Comparison of ENCODE assay signal across 18 mouse cellular contexts in the genomic region with DNA sequence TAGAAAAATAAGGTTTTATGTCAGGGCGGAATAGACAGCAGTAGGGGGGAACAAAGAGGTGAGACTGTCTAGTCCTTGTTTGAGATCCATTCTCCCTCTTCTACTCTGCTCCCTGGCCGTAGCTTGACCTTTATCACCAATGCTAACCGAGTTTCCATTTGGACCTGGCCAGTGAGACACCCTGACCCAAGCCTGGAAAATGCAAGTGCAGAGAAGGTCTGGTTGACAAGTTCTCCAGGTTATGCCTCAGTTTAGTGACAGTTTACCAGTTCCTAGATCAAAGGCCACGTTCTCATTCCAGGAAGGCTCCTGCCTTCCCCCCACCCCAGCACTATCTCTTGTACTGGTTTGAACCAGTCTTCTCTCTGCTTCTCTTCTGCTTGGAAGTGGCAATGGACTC.
"Had no signal": no experiment of that assay in that cellular context is flagged by ENCODE, and none has a peak within 500 bp of the region (broad histone marks: within the 10 kb centered on the region; RNA-seq: fewer than 3 reads in every experiment).

No protein-coding gene starts in this region.

- H3K4me2 ChIP-seq: intestine, embryonic 15.5 days; kidney, embryonic 15.5 days; liver, embryonic 13.5 days; lung, embryonic 14.5 days; midbrain, embryonic 12.5 days; midbrain, embryonic 15.5 days; neural tube, embryonic 12.5 days; neural tube, embryonic 15.5 days had no signal

- H3K27me3 ChIP-seq: intestine, embryonic 15.5 days; kidney, embryonic 15.5 days; liver, embryonic 13.5 days; midbrain, embryonic 12.5 days; midbrain, embryonic 15.5 days; neural tube, embryonic 12.5 days; neural tube, embryonic 15.5 days had no signal

- DNase-seq: kidney, postnatal 14 days; layer of hippocampus, postnatal 36 days; liver, embryonic 13.5 days; lung, embryonic 14.5 days; right cerebral cortex, adult 18-20 months; right cerebral cortex, postnatal 14 days; right cerebral cortex, postnatal 4 days; thymus, adult 2 months; thymus, postnatal 14 days; thymus, postnatal 4 days had no signal

- ATAC-seq: intestine, embryonic 15.5 days; midbrain, embryonic 15.5 days had no signal

- H3K4me3 ChIP-seq: intestine, embryonic 15.5 days; kidney, embryonic 15.5 days; left cerebral cortex, adult 2 months; liver, embryonic 13.5 days; midbrain, embryonic 12.5 days; midbrain, embryonic 15.5 days; neural tube, embryonic 12.5 days; neural tube, embryonic 15.5 days had no signal

- H3K9ac ChIP-seq: intestine, embryonic 15.5 days; kidney, embryonic 15.5 days; liver, embryonic 13.5 days; lung, embryonic 14.5 days; midbrain, embryonic 12.5 days; midbrain, embryonic 15.5 days; neural tube, embryonic 12.5 days; neural tube, embryonic 15.5 days had no signal

- H3K9me3 ChIP-seq: intestine, embryonic 15.5 days; kidney, embryonic 15.5 days; liver, embryonic 13.5 days; midbrain, embryonic 12.5 days; midbrain, embryonic 15.5 days; neural tube, embryonic 12.5 days; neural tube, embryonic 15.5 days had no signal

- H3K4me1 ChIP-seq: intestine, embryonic 15.5 days; kidney, embryonic 15.5 days; liver, embryonic 13.5 days; midbrain, embryonic 12.5 days; midbrain, embryonic 15.5 days; neural tube, embryonic 12.5 days; neural tube, embryonic 15.5 days had no signal

- H3K36me3 ChIP-seq: intestine, embryonic 15.5 days; kidney, embryonic 15.5 days; liver, embryonic 13.5 days; midbrain, embryonic 12.5 days; midbrain, embryonic 15.5 days; neural tube, embryonic 12.5 days; neural tube, embryonic 15.5 days had no signal

- H3K27ac ChIP-seq: intestine, embryonic 15.5 days; kidney, embryonic 15.5 days; left cerebral cortex, adult 2 months; liver, embryonic 13.5 days; macrophage; midbrain, embryonic 12.5 days; midbrain, embryonic 15.5 days; neural tube, embryonic 12.5 days; neural tube, embryonic 15.5 days had no signal
